Mouse (Mus musculus) erythroblast, embryonic 14.5 days (primary cell): Measurements from ENCODE around the gene Kdelr1. TPM values are rescaled to one million over a fixed set of nuclear protein-coding genes. Genes with fewer than 3 reads are reported as not detected.
"Not testable (repeated sequence)": the region's sequence is repeated elsewhere in the genome, so short reads cannot be mapped to it uniquely, and the experiment has no call there.

Experiments
- H3K27me3 ChIP-seq: 2 replicates; pipeline ENCODE4 v1.6.1; 2012; ENCODE audit warnings: inconsistent platforms; ENCODE audit not compliant: control insufficient read depth
- H3K36me3 ChIP-seq: 2 replicates; pipeline ENCODE4 v1.6.1; 2012; ENCODE audit warnings: mild to moderate bottlenecking, inconsistent platforms; ENCODE audit not compliant: control insufficient read depth
- H3K4me1 ChIP-seq: 2 replicates; pipeline ENCODE4 v1.6.1; 2012; ENCODE audit warnings: inconsistent platforms; ENCODE audit not compliant: control insufficient read depth
- H3K4me3 ChIP-seq: replicated peaks from 2 replicates; pipeline ENCODE3; 2012; ENCODE audit warnings: moderate library complexity, mild to moderate bottlenecking, inconsistent platforms
- H3K9me3 ChIP-seq: 2 replicates; pipeline ENCODE4 v1.6.1; 2012; ENCODE audit warnings: low read length, inconsistent platforms, mixed read lengths; ENCODE audit not compliant: control insufficient read depth
- GATA1 ChIP-seq: IDR thresholded peaks from 2 replicates; pipeline ENCODE4 v1.6.1; 2012; ENCODE audit warnings: low read length, inconsistent platforms, mixed read lengths
- TAL1 ChIP-seq: IDR thresholded peaks from 3 replicates; pipeline ENCODE4 v1.6.1; 2012; ENCODE audit warnings: low read length, inconsistent platforms, mixed read lengths
- polyA plus RNA-seq: library from polyadenylated mRNA; stranded (reverse); fragments of >175 nt; gene quantifications from 2 replicates; pipeline ENCODE4 v1.2.3, GENCODE M21; 2012

The Kdelr1 gene
- polyA plus RNA-seq, 1 experiment, result 19.2 TPM

DNA sequence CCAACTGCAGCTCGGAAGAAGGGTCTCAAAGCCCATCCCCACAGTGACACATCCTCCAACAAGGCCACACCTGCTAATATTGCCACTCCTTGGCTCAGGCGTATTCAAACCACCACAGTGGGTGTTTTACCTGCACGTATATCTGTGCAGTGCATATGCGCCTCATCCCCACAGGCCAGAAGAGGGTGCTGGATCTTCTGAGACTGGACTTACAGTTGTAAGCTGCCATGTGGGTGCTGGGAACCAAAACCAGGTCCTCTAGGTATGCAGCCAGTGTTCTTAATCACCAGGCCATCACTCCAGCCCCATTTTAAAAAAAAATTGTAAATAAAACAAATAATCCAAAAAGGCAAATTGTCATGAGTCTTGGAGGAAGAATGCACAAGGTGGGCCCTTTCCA lies 8.0 kb downstream of the Kdelr1 start:
- H3K27me3 ChIP-seq, result no peaks in the 10 kb centered on the region
- H3K36me3 ChIP-seq, result peaks cover 93% of the 10 kb centered on the region
- TF ChIP-seq GATA1 (no peak), TAL1 (no peak)
- peaks cover 3% of the 10 kb centered on the region; the same call in 1 of the 2 replicates for H3K4me1 ChIP-seq
- H3K4me3 ChIP-seq, result no peak overlapping the region
- peaks cover 3% of the 10 kb centered on the region for H3K9me3 ChIP-seq

DNA sequence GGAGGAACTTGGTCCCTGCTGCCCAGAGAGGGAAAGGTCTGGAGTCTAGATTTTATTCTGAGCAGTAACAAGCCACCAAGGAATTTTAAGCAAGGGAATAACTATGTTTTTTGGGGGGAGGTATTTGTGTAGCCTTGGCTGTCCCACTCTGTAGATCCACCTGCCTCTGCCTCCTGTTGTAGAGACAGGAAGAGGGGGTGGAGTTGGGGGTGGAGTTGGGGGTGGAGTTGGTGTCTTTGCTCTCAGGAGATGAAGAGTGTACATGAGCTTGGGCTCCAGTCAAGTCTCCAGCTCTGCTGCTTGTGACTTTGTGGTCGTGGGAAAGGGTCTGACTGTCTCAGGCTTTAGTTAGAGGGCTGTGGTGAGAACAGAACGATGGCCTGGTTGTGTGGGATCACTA lies 8.4 kb downstream of the Kdelr1 start:
- H3K4me1 ChIP-seq, result 0 out of 2 replicates have a peak, but pooled peaks cover 2% of the 10 kb centered on the region
- H3K27me3 ChIP-seq, result no peaks in the 10 kb centered on the region
- peaks cover 3% of the 10 kb centered on the region for H3K9me3 ChIP-seq
- no peak overlapping the region for H3K4me3 ChIP-seq
- peaks cover 92% of the 10 kb centered on the region for H3K36me3 ChIP-seq
- TF ChIP-seq GATA1 (no peak), TAL1 (no peak)

DNA sequence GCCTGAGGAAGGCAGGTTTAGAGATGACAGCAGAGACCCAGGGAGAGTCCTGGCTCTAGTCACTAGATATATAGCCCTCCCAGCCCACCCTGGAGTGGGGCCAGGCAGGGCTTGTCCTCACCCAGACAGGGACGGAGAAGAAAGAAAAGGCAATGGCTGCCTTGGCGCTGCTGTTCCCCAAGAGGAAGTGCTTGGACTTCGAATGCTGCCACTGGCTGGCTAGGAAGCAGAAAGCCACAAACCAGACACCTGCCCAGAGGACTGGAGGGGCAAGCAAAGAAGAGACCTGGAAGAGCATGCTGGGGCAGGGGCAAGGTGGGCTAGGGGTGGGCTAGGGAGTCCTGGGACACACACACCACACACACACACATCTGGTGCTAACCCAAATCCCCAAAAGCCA lies 14.7 kb downstream of the Kdelr1 start:
- H3K4me3 ChIP-seq, result no peak overlapping the region
- H3K9me3 ChIP-seq, result no peaks in the 10 kb centered on the region
- H3K27me3 ChIP-seq, result no peaks in the 10 kb centered on the region
- TF ChIP-seq GATA1 (no peak), TAL1 (no peak)
- H3K4me1 ChIP-seq, result no peaks in the 10 kb centered on the region
- peaks cover 35% of the 10 kb centered on the region for H3K36me3 ChIP-seq

DNA sequence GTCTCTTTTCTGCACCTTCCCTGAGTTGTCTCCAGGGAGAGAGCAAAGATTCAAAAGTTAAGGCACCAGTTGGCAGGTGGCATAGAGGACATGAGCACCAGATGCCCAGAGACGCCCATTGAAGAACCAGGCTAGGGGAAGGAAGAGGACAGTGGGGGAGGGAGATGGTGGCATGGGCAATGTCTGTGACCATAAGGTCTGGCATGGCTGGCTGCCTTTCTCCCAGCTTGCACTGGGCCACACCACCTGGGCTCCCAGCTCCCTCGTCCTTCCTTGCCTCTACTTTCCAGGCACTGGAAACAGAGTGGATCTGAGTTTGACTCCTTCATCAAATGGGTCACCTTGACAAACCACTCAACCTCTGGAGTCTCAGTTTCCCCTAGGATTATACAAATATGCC lies 20.1 kb downstream of the Kdelr1 start:
- Histone ChIP-seq H3K27me3 (peaks cover 2% of the 10 kb centered on the region; the same call in 1 of the 2 replicates), H3K9me3 (peaks cover 2% of the 10 kb centered on the region; the same call in 1 of the 2 replicates), H3K4me3 (no peak overlapping the region), H3K36me3 (no peaks in the 10 kb centered on the region), H3K4me1 (peaks cover 21% of the 10 kb centered on the region)
- no peak for TF ChIP-seq GATA1
- TF ChIP-seq TAL1, result no peak

DNA sequence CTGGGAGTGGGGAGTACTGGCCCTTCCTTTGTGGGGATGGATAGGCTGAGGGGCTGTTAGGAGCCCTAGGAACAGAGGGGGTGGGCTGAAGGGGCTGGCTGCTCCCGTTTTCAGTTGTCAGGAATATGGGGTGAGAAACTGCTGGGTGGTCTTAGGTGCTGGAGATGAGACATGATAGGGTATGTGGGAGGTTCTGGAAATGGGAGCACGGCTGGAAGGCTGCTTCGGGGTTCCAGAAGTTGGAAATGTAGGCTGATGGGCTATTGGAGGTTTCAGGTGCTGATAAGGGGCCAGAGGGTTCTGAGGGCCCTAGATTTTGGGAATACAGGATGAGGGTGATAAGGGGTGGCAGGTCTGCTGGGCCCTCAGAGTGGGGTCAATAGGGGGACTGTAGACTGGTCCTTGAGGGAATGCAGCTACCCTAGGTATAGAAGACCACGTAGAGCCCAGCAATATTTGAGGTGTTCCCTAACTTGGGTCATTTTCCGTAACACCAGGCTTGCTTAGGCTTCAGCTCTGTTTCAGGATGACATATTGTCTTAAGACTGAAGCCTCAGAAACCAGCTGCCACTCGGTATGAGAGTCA lies 23.5 kb downstream of the Kdelr1 start:
- Histone ChIP-seq H3K4me1 (peaks cover 29% of the 10 kb centered on the region), H3K4me3 (peak overlapping the region; percentile 65), H3K36me3 (no peaks in the 10 kb centered on the region; the same call in 1 of the 2 replicates), H3K27me3 (peaks cover 2% of the 10 kb centered on the region; the same call in 1 of the 2 replicates), H3K9me3 (peaks cover 2% of the 10 kb centered on the region; the same call in 1 of the 2 replicates)
- TF ChIP-seq GATA1, result no peak
- no peak for TF ChIP-seq TAL1

DNA sequence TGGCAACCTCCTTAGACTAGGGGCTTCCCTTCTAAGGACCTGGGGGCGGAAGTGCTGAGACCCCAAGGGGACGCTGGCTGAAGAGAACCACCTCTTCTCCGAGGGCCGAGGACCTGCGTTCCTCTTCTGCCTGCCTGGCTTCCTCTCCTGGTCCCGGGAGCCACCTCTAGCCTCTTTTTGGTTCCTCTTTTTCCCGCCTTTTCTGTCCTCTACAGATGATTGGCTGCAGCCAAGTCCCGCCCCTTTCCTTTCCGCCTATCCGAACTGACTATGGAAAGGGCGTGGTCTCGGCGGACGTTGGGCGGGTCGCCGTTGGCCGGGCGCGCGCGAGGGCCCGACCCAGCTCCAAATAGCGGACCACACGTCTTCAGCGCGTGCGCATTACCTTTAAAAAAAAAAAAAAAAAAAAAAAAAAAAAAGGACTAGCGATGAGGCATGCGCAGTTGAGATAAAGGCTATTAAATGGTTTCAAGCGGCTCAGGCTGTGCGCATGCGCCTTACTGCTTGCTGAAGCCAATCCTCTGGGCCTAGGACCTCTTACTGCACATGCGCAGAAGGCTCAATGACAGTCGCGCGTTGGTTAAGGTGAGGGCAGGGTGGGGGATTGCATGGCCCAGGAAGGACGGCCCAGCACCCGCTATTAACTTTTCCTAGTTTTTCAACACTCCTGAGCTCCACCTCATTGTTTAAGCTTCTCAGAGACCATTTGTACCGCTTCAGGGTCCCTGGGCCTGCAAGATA lies 24.1 kb downstream of the Kdelr1 start, which contains the start of the genes Syngr4 and Tmem143:
TSS of gene Syngr4 (minus strand) at position 198 of the 741 bp plus-strand sequence.
TSS of gene Tmem143 (plus strand) at position 425 of the 741 bp plus-strand sequence.
- Histone ChIP-seq H3K36me3 (no peaks in the 10 kb centered on the region; the same call in 1 of the 2 replicates), H3K4me3 (peak within 1 kb of the TSS; percentile 65), H3K9me3 (peaks cover 2% of the 10 kb centered on the region; the same call in 1 of the 2 replicates), H3K27me3 (peaks cover 2% of the 10 kb centered on the region; the same call in 1 of the 2 replicates), H3K4me1 (peaks cover 33% of the 10 kb centered on the region)
- peak; percentile 46; the same call in 1 of the 2 replicates for TF ChIP-seq GATA1
- TF ChIP-seq TAL1, result peak; percentile 23; the same call in 1 of the 3 replicates

DNA sequence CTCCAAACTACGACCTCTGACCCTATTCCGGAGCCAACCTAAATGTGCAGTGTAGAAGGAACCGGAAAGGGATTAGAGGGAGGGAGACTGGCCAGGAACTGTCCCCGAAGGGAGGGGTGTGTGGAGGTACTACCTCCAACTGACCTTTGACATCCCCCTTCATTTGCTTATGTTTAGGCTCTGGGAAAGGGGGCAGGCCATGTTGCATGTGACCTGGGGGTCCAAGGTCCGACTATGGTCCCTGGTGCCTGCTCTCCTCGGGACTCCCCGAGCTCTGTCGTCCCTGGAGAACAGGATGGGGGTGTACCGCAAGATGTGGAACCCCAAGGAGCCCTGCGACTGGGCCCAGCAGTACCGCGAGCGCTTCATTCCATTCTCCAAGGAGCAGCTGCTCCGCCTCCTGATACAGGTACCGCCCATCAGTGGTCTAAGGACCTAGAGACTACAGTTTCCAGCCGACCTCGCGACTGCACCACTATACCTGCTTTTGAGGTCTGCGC lies 24.7 kb downstream of the Kdelr1 start:
- H3K27me3 ChIP-seq, result peaks cover 2% of the 10 kb centered on the region; the same call in 1 of the 2 replicates
- no peaks in the 10 kb centered on the region; the same call in 1 of the 2 replicates for H3K36me3 ChIP-seq
- peak overlapping the region; percentile 65 for H3K4me3 ChIP-seq
- H3K4me1 ChIP-seq, result peaks cover 35% of the 10 kb centered on the region
- TF ChIP-seq GATA1 (no peak), TAL1 (no peak)
- H3K9me3 ChIP-seq, result peaks cover 2% of the 10 kb centered on the region; the same call in 1 of the 2 replicates

DNA sequence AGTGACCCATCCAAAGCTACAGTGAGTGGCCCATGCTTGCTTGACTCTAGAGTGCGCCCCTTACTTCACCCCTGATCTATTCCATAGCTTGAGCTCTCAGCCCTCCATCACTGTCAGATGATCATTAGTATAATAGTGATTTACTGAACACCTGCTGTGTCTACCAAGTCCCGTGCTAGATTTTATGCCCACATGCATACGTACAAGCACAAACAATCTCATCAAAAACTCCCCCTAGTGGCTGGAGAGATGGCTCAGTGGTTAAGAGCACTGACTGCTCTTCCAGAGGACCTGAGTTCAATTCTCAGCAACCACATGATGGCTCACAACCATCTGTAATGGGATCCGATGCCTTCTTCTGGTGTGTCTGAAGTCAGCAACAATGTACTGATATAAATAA lies 25.6 kb downstream of the Kdelr1 start:
- not testable (repeated sequence) for H3K9me3 ChIP-seq, H3K36me3 ChIP-seq, H3K27me3 ChIP-seq
- Histone ChIP-seq H3K4me3 (peak overlapping the region; percentile 65), H3K4me1 (peaks cover 35% of the 10 kb centered on the region)

DNA sequence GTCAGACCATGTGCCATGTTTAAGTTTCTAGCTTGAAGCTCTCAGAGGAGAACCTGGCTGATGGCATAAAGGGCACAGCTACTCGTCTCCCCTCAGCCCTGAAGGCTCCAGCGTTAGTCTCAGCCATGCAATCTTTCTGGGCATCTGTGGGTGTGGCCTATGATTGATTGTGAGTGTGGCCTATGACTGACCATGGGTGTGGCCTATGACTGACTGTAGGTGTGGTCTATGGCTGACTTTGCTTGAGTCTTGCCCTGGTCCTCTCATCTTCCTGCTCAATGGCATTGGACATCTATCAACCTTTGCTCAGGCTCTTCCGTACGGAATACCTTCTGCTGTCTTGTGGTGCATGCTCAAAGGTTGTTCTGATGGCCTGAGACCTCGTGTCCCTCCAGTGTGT lies 29.0 kb downstream of the Kdelr1 start:
- peaks cover 22% of the 10 kb centered on the region for H3K4me1 ChIP-seq
- H3K4me3 ChIP-seq, result no peak overlapping the region
- peaks cover 10% of the 10 kb centered on the region for H3K36me3 ChIP-seq
- TF ChIP-seq GATA1 (peak; percentile 19; the same call in 1 of the 2 replicates), TAL1 (no peak)
- H3K9me3 ChIP-seq, result peaks cover 11% of the 10 kb centered on the region
- no peaks in the 10 kb centered on the region for H3K27me3 ChIP-seq
